Mouse (Mus musculus): Measurements from ENCODE around the gene Gm9936.

DNA sequence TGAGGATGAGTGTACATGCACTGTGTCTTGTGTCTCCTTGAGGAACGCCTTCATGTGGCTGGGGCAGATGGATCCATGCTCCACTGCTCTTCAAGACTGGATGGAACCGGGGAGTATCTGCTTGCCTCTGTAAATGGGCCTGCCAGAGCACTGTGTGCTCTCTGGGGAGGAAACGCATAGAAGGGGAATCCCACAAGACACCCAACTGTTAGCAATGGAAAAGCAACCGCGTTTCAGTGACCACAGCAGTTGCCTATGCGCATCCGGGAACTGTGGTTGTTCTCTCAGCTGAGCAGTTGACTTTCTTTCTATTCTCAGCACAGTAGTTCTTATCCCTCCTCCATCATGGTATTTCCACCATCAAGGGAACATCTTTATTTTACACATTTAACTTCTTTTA lies 6.3 kb upstream of the Gm9936 start:
- TF ChIP-seq CTCF (conservative IDR thresholded peaks at IDR 0.05; ENCODE audit: low read length): no peak
- no peak for TF ChIP-seq NANOG (IDR thresholded peaks at IDR 0.05; ENCODE audit: borderline replicate concordance, low read length)
- no peak for TF ChIP-seq POU5F1 (IDR thresholded peaks at IDR 0.05; ENCODE audit: borderline replicate concordance, low read length)
